Mouse (Mus musculus) heart, embryonic 15.5 days (tissue): ENCODE measurements at regions not wholly inside any gene's neighbourhood (a gene's known extent, or its start where the extent isn't known, plus 50 kb on each side); places are given as distances from the start of the nearest gene placed in this dataset.

Experiments
- ATAC-seq: fragments of 200-750 bp; cut with Nextera tagmentation; replicated peaks from 2 replicates; pipeline ENCODE4 v1.8.0; 2017; ENCODE audit warnings: low read depth, moderate TSS enrichment; ENCODE audit not compliant: insufficient number of reproducible peaks, insufficient read depth, low FRiP score
- H3K27ac ChIP-seq: fragments of 300-500 bp; sonication (generic); 2 replicates; pipeline ENCODE4 v1.5.1; 2015; ENCODE audit warnings: mild to moderate bottlenecking, inconsistent platforms
- H3K27me3 ChIP-seq: fragments of 300-500 bp; sonication (generic); 2 replicates; pipeline ENCODE4 v1.6.1; 2015; ENCODE audit warnings: inconsistent platforms
- H3K36me3 ChIP-seq: fragments of 300-500 bp; sonication (generic); 2 replicates; pipeline ENCODE4 v1.6.1; 2015; ENCODE audit warnings: mild to moderate bottlenecking, inconsistent platforms
- H3K4me1 ChIP-seq: fragments of 300-500 bp; sonication (generic); replicated peaks from 2 replicates; pipeline ENCODE4 v1.6.1; 2015; ENCODE audit warnings: inconsistent platforms
- H3K4me2 ChIP-seq: fragments of 300-500 bp; sonication (generic); 2 replicates; pipeline ENCODE4 v1.6.1; 2015; ENCODE audit warnings: inconsistent platforms, mild to moderate bottlenecking, moderate library complexity
- H3K4me3 ChIP-seq: fragments of 300-500 bp; sonication (generic); 2 replicates; pipeline ENCODE4 v1.5.1; 2015; ENCODE audit warnings: mild to moderate bottlenecking, inconsistent platforms
- H3K9ac ChIP-seq: fragments of 300-500 bp; sonication (generic); 2 replicates; pipeline ENCODE4 v1.6.1; 2015; ENCODE audit warnings: mild to moderate bottlenecking, inconsistent platforms
- H3K9me3 ChIP-seq: fragments of 300-500 bp; sonication (generic); replicated peaks from 2 replicates; pipeline ENCODE4 v1.6.1; 2016; ENCODE audit warnings: inconsistent platforms
- WGBS: fragments of 180-500 bp; shearing (Covaris S2); methylation state at CpG from one replicate; pipeline ENCODE4 v1.1.7; 2015; ENCODE audit warnings: mixed read lengths; 5-methylcytosine and 5-hydroxymethylcytosine counted together

DNA sequence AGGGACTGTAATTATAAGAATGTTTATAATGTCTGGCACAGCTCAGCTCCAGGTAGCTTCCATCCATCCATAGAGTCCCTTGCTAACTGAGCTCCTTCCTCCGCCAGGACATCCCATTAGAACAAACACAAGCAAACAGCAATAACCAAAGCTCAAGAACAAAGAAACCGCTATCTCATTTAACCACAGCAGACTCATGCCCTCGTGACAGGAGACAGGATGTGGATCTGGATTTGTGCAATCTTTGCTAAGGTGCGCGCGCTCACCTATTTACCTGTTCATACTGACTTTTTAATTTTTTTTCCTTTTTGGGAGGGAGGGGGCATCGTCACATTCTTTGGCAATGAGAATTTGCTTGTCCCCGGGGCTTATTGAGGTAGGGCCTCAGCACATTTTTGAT lies 71.3 kb upstream of the Slc38a2 start:
- no peaks in the 10 kb centered on the region for H3K36me3 ChIP-seq
- no peak overlapping the region for H3K27ac ChIP-seq
- 84% methylated on average over 8 of the region's 8 CpGs for WGBS
- no peak for ATAC-seq
- no peak overlapping the region for H3K9ac ChIP-seq
- no peaks in the 10 kb centered on the region for H3K27me3 ChIP-seq
- H3K4me2 ChIP-seq = no peak overlapping the region
- H3K4me1 ChIP-seq = peaks cover 44% of the 10 kb centered on the region
- H3K4me3 ChIP-seq = no peak overlapping the region
- H3K9me3 ChIP-seq = no peaks in the 10 kb centered on the region

DNA sequence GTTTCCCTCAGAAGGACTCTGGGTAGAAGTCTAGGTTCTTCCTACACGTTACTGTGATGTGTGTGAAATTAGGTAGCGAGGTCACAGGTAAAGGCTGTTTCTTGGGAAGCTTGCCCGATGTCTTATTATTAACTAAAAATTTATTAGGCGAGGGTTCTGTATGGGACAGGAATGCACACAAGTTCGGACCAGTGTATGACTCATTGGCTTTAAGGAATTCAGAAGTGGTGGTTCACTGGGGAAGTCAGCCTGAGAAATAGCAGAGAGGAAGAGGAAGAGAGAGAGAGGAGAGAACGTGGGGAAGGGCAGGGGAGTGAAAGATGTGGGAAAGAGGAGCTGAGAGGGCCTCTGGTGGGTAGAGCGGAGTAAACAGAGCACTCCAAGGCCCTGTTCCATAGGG lies 70.8 kb upstream of the Slc38a2 start:
- ATAC-seq = no peak
- no peak overlapping the region for H3K4me3 ChIP-seq
- no peaks in the 10 kb centered on the region for H3K36me3 ChIP-seq

DNA sequence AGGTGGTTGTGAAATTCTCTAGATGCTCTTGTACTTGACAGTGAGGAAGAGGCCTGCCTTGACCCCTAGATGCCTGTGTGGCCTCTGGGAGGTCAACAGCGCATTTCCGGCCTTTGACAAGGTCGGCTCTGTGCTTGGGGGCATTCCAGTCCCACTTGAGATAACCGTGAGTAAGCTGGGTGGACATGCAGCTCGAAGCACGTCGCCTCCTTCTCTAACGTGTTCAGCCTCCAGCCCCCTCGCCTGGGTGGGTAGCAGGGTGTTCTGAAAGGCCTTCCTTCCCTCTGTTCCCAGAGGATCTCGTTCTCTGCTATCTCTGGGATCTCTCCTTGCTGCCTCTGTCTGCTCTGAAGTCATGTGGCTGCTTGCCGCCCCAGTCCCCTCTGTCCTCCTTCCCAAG lies 70.2 kb upstream of the Slc38a2 start:
- peaks cover 44% of the 10 kb centered on the region for H3K4me1 ChIP-seq
- H3K27ac ChIP-seq = peak overlapping the region; percentile 52
- no peak overlapping the region for H3K9ac ChIP-seq
- no peak overlapping the region for H3K4me3 ChIP-seq
- 25% methylated on average over 11 of the region's 11 CpGs for WGBS
- no peaks in the 10 kb centered on the region for H3K27me3 ChIP-seq
- no peak overlapping the region for H3K4me2 ChIP-seq
- H3K9me3 ChIP-seq = no peaks in the 10 kb centered on the region
- peak; percentile 48; the same call in 1 of the 2 replicates for ATAC-seq
- no peaks in the 10 kb centered on the region for H3K36me3 ChIP-seq

More for the DNA sequence above, 70.8 kb upstream of the Slc38a2 start:
- Histone ChIP-seq H3K27me3 (no peaks in the 10 kb centered on the region), H3K27ac (peak overlapping the region; percentile 52), H3K4me2 (no peak overlapping the region), H3K4me1 (peaks cover 44% of the 10 kb centered on the region), H3K9ac (no peak overlapping the region), H3K9me3 (no peaks in the 10 kb centered on the region)
- WGBS = 72% methylated on average over 7 of the region's 7 CpGs

DNA sequence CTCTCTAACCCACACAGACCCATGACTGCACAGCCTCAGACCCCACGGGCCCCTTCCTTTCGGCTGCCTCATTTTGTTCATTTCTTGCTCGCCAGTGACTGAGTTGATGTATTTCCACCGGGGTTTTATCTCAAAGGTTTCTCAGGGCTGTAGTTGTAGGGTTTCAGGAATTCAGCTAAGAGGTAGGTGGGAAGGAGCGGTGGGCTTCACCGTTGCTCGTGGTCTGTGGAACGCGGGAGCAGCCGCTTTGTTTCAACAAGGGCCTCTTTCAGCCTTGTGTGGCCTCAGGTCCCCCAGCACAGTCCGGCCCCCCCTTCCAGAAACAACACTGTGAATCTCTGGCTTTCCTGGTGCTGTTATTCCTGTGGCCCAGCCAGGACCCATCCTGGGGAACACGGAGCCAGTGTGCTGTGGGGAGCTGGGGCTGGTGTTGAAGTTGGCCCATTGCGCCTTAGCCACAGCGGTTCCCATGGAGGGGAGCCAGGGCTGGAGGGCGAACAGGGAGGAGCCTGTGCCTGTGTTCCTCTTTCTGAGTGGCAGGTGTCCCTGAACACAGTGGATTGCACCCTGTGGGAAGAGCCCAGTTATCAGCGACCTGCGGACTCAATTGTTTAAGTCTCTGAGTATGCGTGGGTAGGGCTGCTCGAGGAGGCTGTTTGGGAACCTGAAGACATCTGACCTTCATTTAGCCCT lies 68.9 kb upstream of the Slc38a2 start:
- no peak overlapping the region for H3K4me2 ChIP-seq
- no peak overlapping the region for H3K9ac ChIP-seq
- no peaks in the 10 kb centered on the region for H3K27me3 ChIP-seq
- H3K9me3 ChIP-seq = no peaks in the 10 kb centered on the region
- peaks cover 31% of the 10 kb centered on the region for H3K4me1 ChIP-seq
- H3K27ac ChIP-seq = peak overlapping the region; percentile 30
- peak; percentile 55 for ATAC-seq
- WGBS = 68% methylated on average over 19 of the region's 19 CpGs
- H3K36me3 ChIP-seq = no peaks in the 10 kb centered on the region
- no peak overlapping the region for H3K4me3 ChIP-seq

DNA sequence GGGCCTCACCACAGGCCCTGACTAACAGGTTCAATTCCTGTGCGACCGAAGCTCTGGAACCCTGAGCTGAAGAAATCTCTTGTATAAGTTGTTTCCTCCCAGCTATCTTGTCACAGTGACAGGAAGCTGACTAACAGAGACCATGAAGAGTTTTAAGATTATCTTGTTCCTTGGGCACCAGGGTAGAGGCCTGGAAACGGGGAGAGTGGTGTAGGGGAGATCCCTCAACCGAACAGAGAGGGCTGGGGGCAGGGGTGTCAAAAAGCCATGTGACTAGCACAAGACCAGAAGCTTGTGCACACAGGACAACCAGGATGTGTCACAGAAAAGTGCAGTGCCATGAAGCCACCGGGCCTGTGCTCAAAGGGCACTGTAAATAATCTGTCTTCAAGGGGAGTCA lies 67.7 kb upstream of the Slc38a2 start:
- Histone ChIP-seq H3K4me2 (no peak overlapping the region), H3K4me1 (peaks cover 25% of the 10 kb centered on the region), H3K36me3 (no peaks in the 10 kb centered on the region), H3K4me3 (no peak overlapping the region), H3K27me3 (no peaks in the 10 kb centered on the region), H3K9me3 (no peaks in the 10 kb centered on the region), H3K27ac (no peak overlapping the region), H3K9ac (no peak overlapping the region)
- WGBS = 68% methylated on average over 5 of the region's 5 CpGs
- no peak for ATAC-seq

DNA sequence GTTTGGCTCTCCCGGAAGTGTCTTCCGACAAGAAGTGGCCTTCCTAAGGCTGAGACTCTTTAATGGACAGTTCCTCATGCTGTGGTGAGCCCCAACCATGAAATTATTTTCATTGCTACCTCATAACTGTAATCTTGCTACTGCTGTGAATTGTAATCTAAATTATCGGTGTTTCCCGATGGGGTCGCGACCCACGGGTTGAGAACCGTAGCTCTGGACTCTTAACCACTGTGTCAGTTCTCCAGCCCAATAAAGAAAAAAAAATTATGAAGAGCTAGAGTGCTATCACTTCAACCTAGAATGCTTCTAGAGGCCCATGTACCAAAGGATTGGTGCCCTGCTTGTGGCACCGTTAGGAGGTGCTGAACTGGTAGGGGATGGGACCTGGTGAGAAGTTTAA lies 66.7 kb upstream of the Slc38a2 start:
- Histone ChIP-seq H3K9ac (no peak overlapping the region), H3K9me3 (no peaks in the 10 kb centered on the region), H3K27me3 (no peaks in the 10 kb centered on the region), H3K36me3 (no peaks in the 10 kb centered on the region), H3K27ac (no peak overlapping the region), H3K4me3 (no peak overlapping the region), H3K4me2 (no peak overlapping the region), H3K4me1 (peaks cover 25% of the 10 kb centered on the region)
- WGBS = 95% methylated on average over 9 of the region's 9 CpGs
- ATAC-seq = no peak

DNA sequence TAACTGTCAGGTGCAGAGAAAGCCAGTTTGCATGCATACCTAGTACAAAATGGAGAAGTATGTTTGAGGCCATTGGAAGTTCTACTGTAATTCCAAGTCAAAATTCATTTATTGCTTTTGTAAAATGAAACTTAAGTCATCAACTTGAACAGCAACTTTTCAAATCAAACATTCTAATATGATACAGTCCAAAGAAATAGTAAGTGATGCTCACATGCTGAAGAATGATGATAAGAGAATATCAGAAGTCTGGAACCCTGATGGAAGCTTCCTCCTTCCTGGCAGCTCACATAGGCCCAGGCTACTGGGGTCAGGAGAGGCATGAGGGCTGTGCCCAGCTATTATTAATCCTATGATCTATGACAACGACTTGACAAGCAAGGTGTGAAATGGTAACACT lies 64.1 kb upstream of the Slc38a2 start:
- 44% methylated on average over 1 of the region's 1 CpGs for WGBS

DNA sequence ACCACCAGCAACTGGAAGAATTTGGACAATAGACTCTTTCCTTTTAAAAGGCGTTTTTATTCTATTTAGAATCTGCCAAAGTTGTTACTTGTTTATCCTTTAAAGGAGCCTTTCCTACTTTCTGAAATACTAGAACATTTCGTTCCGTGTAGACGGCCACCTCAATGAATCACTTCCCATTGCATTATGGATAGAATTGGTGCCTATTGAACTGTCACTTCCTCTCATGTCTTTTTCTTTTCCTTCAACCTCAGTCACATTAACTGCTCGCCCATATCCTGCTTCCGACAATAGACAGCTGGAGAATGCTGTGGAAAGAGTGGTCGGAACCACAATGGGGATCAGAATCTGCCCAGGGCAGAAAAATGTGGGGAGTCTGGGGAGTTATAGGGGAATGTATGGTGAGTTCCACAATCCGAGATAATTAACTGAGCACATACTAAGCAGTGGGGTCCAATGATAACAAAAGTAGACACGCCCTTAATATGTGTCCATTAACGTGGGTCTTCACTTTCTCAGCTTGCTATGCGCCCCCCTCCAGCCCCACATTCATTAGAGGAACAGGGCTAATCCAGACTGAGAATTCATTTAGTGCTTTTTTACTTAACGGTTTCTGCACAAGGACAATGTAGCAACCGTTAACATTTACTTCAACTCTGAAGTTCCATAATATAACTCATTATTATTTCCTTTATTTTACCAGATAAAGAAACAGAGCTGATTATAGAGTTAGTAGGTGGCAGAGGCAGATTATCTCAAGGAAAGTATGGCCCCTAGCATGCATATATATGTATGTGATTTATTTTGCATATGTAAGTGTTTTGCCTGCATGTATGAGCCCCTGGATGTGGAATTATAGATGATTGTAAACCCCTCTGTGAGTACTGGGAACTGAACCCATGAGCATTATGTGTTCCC lies 59.8 kb upstream of the Slc38a2 start:
- 72% methylated on average over 13 of the region's 13 CpGs for WGBS
- peaks cover 6% of the 10 kb centered on the region for H3K4me1 ChIP-seq
- no peaks in the 10 kb centered on the region for H3K27me3 ChIP-seq
- no peak overlapping the region for H3K4me3 ChIP-seq
- 0 out of 2 replicates have a peak overlapping the region, but pooled peaks have one; percentile 15 for H3K27ac ChIP-seq
- no peak overlapping the region for H3K9ac ChIP-seq
- H3K9me3 ChIP-seq = no peaks in the 10 kb centered on the region
- H3K36me3 ChIP-seq = no peaks in the 10 kb centered on the region
- no peak for ATAC-seq
- no peak overlapping the region for H3K4me2 ChIP-seq

More for the DNA sequence above, 64.1 kb upstream of the Slc38a2 start:
- Histone ChIP-seq H3K9me3 (no peaks in the 10 kb centered on the region), H3K4me2 (no peak overlapping the region), H3K9ac (no peak overlapping the region), H3K27ac (no peak overlapping the region), H3K4me3 (no peak overlapping the region), H3K4me1 (peaks cover 6% of the 10 kb centered on the region), H3K36me3 (no peaks in the 10 kb centered on the region), H3K27me3 (no peaks in the 10 kb centered on the region)
- ATAC-seq = no peak

DNA sequence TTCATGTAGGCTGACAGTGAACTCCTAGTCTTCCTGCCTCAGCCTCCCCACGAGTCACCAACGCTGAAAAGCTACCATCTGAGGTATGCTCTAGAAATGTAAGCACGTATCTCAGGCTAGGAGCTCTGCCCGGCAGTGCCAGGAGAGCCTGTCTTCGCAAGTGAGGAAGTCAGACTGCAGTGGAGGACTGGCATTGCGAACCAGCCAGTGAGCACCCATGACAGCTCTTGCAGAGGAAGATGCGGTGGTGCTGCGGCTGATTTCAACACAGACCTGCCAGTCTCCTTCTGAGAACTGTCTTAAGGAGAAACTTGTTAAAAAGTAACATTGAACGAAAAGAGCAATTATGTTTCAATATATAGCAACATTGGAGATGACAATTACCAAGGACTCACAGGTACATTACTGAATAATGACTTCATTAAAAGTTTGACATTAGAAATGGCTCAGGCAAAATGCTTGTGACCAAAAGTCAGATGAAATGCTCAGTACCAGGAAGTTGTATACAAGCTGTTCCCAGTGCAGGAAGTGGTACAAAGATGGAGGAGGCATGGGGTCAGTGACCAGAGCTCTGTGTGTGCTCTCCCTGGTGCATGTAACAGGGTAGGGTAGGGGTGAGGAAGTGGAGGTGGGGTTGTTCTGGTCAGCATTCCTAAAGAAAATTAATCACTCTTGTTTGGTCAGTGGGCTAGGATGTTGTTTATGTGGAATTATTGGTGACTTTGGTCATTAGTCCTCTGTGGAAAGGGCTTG lies 58.1 kb upstream of the Slc38a2 start:
- H3K27ac ChIP-seq = peak overlapping the region; percentile 12
- no peak for ATAC-seq
- WGBS = 78% methylated on average over 9 of the region's 9 CpGs
- no peaks in the 10 kb centered on the region for H3K36me3 ChIP-seq
- no peaks in the 10 kb centered on the region for H3K9me3 ChIP-seq
- H3K4me1 ChIP-seq = peaks cover 6% of the 10 kb centered on the region
- no peak overlapping the region for H3K9ac ChIP-seq
- H3K27me3 ChIP-seq = no peaks in the 10 kb centered on the region
- H3K4me3 ChIP-seq = no peak overlapping the region
- H3K4me2 ChIP-seq = no peak overlapping the region

DNA sequence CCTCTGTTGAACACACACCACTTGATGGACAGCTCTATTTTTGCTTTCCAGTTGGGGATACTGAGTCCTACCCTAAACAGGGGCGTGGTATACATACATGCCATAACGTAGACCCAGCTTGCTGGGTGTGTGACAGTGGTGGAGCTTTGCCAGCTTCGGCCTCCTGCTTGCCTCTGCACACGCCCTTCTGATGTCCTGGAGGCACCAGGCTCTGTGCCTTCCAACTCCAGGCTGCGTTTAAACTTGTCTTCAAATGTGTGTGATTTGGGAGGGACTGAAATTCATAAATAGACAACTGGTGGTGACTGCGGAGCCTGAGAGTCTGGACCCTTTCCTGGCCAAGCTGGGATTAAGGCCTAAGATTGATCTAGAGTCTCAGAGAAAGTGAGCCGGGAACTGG lies 56.9 kb upstream of the Slc38a2 start:
- Histone ChIP-seq H3K4me3 (no peak overlapping the region), H3K4me2 (no peak overlapping the region), H3K27me3 (no peaks in the 10 kb centered on the region), H3K4me1 (peaks cover 11% of the 10 kb centered on the region), H3K9ac (no peak overlapping the region), H3K36me3 (no peaks in the 10 kb centered on the region), H3K9me3 (no peaks in the 10 kb centered on the region), H3K27ac (peak overlapping the region; percentile 43; the same call in 1 of the 2 replicates)
- 55% methylated on average over 7 of the region's 7 CpGs for WGBS
- ATAC-seq = no peak

DNA sequence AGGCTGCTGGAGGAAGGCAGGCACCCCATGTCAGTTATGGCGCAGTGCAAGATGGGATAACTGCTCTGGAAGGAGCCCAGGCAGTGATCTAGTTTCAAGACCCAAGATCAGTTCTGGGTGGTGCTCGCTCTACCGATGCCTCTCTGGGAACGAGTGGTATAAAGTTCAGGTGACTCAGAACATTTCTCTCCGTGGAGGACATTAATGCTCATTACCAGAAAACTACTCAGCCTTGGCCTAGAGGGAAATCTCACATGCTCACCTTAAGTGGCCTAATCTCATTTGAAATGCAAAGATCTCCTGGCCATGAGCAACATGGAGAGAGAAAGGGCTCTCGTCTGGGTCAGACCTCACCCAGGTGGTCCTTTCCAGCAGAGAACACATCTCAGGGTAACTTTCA lies 56.4 kb upstream of the Slc38a2 start:
- Histone ChIP-seq H3K27me3 (no peaks in the 10 kb centered on the region), H3K4me1 (peaks cover 11% of the 10 kb centered on the region), H3K9ac (no peak overlapping the region), H3K9me3 (no peaks in the 10 kb centered on the region), H3K4me3 (no peak overlapping the region), H3K4me2 (no peak overlapping the region), H3K36me3 (no peaks in the 10 kb centered on the region), H3K27ac (no peak overlapping the region; the same call in 1 of the 2 replicates)
- no peak for ATAC-seq
- 83% methylated on average over 6 of the region's 6 CpGs for WGBS
